Comparison of ENCODE assay signal across 21 mouse cellular contexts in the genomic region with DNA sequence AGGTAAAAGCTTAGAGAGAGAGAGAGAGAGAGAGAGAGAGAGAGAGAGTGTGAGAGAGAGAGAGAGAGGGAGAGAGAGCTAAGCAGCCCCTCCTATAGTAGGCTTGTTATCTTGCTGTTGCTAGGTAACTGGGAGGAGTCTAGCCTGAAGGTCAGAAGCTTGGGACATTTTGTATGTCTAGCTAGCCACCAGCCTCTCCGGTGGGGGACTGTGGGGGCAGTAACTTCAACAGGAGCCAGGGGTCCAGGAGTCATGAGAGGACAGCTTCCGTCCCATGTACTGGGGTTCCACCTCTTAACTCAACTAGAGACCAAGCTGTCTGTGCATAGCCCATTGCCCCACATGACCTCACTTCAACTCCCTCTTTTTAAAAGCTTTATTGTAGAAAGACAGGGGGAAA. TPM values are rescaled to one million over a fixed set of nuclear protein-coding genes. Genes with fewer than 3 reads are reported as not detected.
"Had no signal": no experiment of that assay in that cellular context is flagged by ENCODE, and none has a peak within 500 bp of the region (broad histone marks: within the 10 kb centered on the region; RNA-seq: fewer than 3 reads in every experiment).

No protein-coding gene starts in this region.

- ATAC-seq: liver, postnatal 0 days; midbrain, embryonic 15.5 days had no signal

- H3K36me3 ChIP-seq: limb, embryonic 12.5 days; liver, embryonic 13.5 days; lung, embryonic 15.5 days; midbrain, embryonic 15.5 days; neural tube, embryonic 12.5 days had no signal

- H3K4me3 ChIP-seq: limb, embryonic 12.5 days; liver, embryonic 13.5 days; lung, embryonic 15.5 days; megakaryocyte, embryonic 14.5 days; midbrain, embryonic 15.5 days; neural tube, embryonic 12.5 days had no signal

- H3K9me3 ChIP-seq: limb, embryonic 12.5 days; liver, embryonic 13.5 days; lung, embryonic 15.5 days; midbrain, embryonic 15.5 days; neural tube, embryonic 12.5 days had no signal

- DNase-seq: kidney, postnatal 36 days; layer of hippocampus, adult 9-11 months; liver; liver, embryonic 13.5 days; liver, postnatal 0 days; lung, postnatal 14 days; thymus, adult 2 months; thymus, postnatal 25 days had no signal

- H3K27ac ChIP-seq: kidney, postnatal 0 days; limb, embryonic 12.5 days; liver, embryonic 13.5 days; lung, embryonic 15.5 days; macrophage; midbrain, embryonic 15.5 days; neural tube, embryonic 12.5 days; stomach, postnatal 0 days had no signal

- H3K9ac ChIP-seq: limb, embryonic 12.5 days; liver, embryonic 13.5 days; liver, postnatal 0 days; lung, embryonic 15.5 days; midbrain, embryonic 15.5 days; neural tube, embryonic 12.5 days had no signal

- H3K4me2 ChIP-seq: limb, embryonic 12.5 days; liver, embryonic 13.5 days; lung, embryonic 15.5 days; midbrain, embryonic 11.5 days; midbrain, embryonic 15.5 days; neural tube, embryonic 12.5 days had no signal

- H3K4me1 ChIP-seq: limb, embryonic 12.5 days; lung, embryonic 15.5 days; midbrain, embryonic 15.5 days; neural tube, embryonic 12.5 days had no signal

- H3K27me3 ChIP-seq: limb, embryonic 12.5 days; liver, embryonic 13.5 days; lung, embryonic 15.5 days; midbrain, embryonic 15.5 days; neural tube, embryonic 12.5 days had no signal

RNA-seq across cellular contexts. Expression of a gene that starts 12.6 kb away (rescaled TPM):
- total RNA-seq: layer of hippocampus, adult 18-20 months; left cerebral cortex, postnatal 36 days; monocyte, adult 5-6 weeks; neutrophil, adult 5-6 weeks had no signal
- polyA plus RNA-seq: limb, embryonic 12.5 days; liver, embryonic 13.5 days; liver, postnatal 0 days; macrophage; midbrain, embryonic 11.5 days; midbrain, embryonic 15.5 days; neural tube, embryonic 12.5 days; stomach, postnatal 0 days had no signal
